Comparison of ENCODE assay signal across 18 mouse cellular contexts in genomic region chr6:55189406-55189805, GRCm38 (mm10). TPM values are rescaled to one million over a fixed set of nuclear protein-coding genes. Genes with fewer than 3 reads are reported as not detected.
"Had no signal": no experiment of that assay in that cellular context is flagged by ENCODE, and none has a peak within 500 bp of the region (broad histone marks: within the 10 kb centered on the region; RNA-seq: fewer than 3 reads in every experiment).

No protein-coding gene starts in this region.

- H3K27ac ChIP-seq: neural tube, embryonic 13.5 days; neural tube, embryonic 15.5 days; stomach, embryonic 15.5 days; stomach, postnatal 0 days had no signal

- DNase-seq: retina, postnatal 1 day; right cerebral cortex, adult 18-20 months; right cerebral cortex, postnatal 14 days; right cerebral cortex, postnatal 25 days; right cerebral cortex, postnatal 4 days; spleen, adult 18-20 months; thymus, adult 18-20 months; thymus, adult 2 months; thymus, postnatal 14 days; thymus, postnatal 25 days; thymus, postnatal 36 days; thymus, postnatal 4 days had no signal

- H3K4me1 ChIP-seq: neural tube, embryonic 13.5 days; neural tube, embryonic 15.5 days; stomach, embryonic 15.5 days had no signal

- H3K36me3 ChIP-seq: neural tube, embryonic 13.5 days; neural tube, embryonic 15.5 days; stomach, embryonic 15.5 days had no signal

- H3K4me2 ChIP-seq: neural tube, embryonic 13.5 days; neural tube, embryonic 15.5 days; stomach, embryonic 15.5 days had no signal

- H3K4me3 ChIP-seq: neural tube, embryonic 13.5 days; neural tube, embryonic 15.5 days; stomach, embryonic 15.5 days had no signal

- H3K9me3 ChIP-seq: neural tube, embryonic 13.5 days; neural tube, embryonic 15.5 days; stomach, embryonic 15.5 days had no signal

- H3K27me3 ChIP-seq: neural tube, embryonic 13.5 days; neural tube, embryonic 15.5 days; stomach, embryonic 15.5 days had no signal

- H3K9ac ChIP-seq: neural tube, embryonic 13.5 days; neural tube, embryonic 15.5 days; stomach, embryonic 15.5 days had no signal

RNA-seq across cellular contexts. Expression of gene Mindy4, which starts 13.8 kb away (rescaled TPM):
- total RNA-seq: neutrophil, adult 5-6 weeks had no signal

RNA-seq across cellular contexts. Expression of gene Inmt, which starts 14.6 kb away (rescaled TPM):
- total RNA-seq: neutrophil, adult 5-6 weeks had no signal
- polyA plus RNA-seq: neural tube, embryonic 13.5 days; neural tube, embryonic 14.5 days; neural tube, embryonic 15.5 days had no signal

RNA-seq across cellular contexts. Expression of gene Crhr2, which starts 56.6 kb away (rescaled TPM):
- total RNA-seq: neutrophil, adult 5-6 weeks had no signal
